Mouse (Mus musculus) cerebellum, postnatal 14 days (tissue): Measurements from ENCODE around the gene Gpc3.

Source experiments
- DNase-seq, 2 experiments: peaks; one replicate each; pipeline ENCODE4 v3.0.0; 2021; ENCODE audit warnings: mixed read lengths in 2 of 2

The Gpc3 gene

DNA sequence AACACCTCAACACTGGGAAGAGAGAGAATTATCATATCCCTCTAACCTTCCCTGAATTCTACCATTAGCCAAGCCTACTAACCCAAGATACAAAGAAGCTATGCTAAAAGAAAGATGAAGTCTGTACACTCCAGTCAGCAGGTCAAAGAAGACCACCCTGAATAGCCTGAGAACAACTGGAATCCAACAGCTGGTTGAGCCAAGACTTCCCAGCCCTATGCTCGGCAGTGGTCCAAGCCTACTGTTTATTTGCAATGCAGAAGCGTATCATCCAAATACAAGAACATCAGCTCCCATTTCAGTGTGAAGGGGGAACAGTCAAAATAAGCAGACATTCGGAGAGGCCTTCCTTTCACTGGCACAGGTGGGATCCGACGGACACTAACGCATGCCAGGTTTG lies 56.3 kb downstream of the Gpc3 start:
- DNase-seq: no peak

DNA sequence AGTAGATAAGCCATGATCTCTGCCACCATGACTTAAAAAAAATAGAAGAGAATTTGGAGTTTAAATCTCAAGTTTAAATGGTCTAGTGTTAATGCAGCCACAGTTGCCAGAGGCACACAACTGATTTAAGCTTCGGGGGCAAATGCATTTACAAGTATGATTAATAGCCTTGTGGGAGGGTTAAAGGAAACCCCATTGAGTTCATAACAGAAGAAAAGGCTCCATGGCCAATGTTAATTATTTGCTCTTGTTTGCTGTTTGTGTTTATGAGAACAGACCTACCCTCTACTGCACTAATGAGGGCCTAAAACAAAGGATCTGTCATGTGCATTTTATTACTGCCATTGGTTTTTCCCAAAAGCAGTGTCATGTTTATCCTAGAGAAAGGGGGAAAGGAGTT lies 62.5 kb downstream of the Gpc3 start:
- DNase-seq: no peak

DNA sequence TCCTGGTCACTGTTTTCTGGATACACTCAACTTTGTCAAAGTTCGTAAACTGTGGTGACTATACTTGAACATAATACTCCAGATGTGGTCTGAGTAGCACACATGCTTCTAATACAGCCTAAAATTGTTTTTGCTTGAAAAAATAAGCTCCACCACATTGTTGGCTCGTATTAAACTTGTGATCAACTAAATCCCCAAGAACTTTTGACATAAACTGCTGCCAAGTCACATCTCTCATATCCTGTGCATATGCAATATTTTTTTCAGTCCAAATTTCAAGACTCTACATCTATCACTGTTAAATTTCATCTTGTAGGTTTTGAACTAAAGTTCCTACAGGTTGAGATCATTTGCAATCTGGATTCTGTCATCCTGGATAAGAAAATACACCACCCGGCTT lies 69.1 kb downstream of the Gpc3 start:
- no peak for DNase-seq

DNA sequence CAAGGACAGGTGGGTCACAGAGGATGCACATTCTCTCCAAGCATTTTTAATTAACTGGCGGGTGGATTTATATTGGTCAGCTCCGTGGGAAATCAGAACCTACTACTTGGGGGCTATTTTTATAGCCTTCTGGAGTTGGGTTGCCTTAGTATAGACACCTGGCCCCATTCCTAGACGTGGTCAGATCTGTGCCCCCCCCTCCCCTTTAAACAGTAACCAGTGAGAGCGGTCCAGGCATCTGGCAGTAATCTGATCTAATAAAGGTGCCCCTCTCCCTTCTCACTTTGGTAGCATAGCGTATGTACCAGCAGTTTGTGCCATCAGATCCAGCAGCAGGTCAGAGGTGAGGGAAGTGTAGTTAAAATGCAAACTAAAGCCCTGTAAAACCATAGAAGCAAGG lies 76.5 kb downstream of the Gpc3 start:
- no peak for DNase-seq

DNA sequence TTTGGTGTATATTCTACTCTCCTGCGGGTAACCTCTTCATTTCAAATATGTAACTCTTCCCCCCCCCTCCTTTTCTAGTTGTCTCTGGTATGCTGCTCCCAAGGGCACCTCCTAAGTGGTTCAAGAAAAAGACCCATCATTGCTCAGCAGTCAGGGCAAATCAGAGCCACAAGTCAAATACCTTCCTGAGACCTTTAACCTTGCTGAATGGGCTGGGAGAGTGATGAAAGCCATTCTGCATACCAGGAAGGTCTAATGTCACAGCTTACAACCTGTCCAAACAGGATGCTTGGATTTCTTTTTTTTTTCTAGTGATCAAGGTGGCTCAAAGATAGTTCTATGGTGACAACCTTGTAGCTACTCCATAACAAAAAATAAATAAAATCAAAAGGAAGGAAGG lies 80.0 kb downstream of the Gpc3 start:
- no peak for DNase-seq

DNA sequence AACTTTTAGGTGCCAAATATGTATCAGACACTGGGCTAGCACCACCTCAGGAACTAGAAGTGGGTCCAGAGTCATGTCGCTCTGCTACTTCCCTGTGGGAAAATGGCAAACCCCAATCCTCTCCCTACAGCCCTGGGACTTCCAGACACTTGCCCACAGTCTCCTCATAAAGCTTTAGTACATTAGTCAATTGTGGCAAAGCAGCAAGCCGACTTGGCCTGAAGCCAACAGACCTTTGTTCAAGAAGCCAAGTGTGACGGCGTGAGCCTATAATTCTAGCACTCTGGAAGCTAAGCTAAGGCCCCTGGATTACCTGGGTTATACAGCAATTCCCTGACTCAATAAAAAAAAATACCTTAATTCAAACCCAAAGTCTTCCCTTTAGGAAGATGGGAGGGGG lies 80.7 kb downstream of the Gpc3 start:
- peak; percentile 4 to 10 for DNase-seq

DNA sequence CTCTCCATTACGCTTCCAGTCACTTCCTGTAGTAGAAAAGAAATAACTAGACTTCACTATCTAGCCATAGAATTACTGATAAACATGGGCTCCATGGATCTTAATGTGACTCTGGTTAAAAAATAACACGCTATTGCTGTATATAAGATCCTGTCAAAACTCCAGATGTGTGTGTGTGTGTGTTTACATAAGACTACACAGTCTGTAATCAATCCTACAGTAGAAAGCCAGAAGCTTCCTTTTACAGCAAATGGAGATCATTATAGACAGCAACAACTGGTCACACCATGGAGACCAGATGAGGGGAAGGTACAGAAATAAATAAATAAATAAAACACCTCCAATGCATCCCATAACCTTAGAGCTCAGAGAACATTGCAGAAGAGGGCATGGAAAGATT lies 81.6 kb downstream of the Gpc3 start:
- DNase-seq: no peak

DNA sequence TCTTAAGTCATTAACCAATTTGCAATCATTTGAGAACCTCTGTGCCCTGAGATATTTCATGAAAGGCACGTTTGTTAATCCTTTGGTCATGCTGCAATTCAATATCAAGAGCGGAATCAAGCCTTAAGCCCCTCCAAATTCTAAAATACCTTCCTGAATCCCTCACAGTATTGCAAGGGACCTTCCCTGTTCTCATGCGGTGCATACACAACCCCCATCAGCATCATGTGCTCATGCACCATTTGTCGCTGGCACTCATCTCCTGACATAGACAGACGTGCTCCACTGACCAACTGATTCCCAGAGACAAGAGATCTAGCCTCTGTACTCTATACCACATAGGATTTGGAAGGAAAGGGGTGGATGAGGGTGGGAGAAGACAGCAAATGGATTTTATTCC lies 87.7 kb downstream of the Gpc3 start:
- no peak for DNase-seq

DNA sequence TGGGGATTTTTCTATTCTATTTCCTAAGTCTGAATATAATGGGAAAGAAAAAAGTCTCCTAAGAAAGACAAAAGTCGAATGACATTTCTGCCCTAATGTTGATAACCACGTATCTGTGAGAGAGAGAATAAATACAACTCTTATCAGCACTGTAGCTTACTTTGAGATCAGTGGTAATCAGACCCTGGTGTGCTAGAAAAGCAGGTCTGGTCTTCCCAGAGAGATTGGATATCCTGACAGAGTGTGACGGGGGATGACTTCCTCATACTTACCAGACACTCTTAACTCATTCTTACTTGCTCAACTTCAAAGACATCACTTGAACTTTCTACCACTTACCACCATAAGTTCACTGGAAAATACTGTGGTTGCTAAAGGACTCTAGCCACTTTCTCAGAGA lies 88.6 kb downstream of the Gpc3 start:
- no peak for DNase-seq

DNA sequence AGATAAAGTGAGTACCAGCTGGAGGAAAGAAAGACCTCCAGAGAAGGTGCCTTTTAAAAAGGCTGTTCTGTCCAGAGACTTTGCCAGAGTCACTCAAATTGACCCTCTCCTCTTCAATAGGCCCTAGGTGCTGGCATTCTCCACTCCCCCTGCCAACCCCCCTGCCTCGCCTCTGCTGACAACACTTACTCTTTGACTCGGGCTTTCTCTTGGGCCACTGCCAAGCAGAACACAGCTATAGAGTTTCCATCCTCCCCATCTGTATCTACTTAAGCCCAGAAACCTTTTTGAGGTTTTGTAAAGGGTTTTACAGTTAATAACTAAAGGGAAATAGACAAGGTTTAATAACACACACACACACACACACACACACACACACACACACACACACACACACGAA lies 99.2 kb downstream of the Gpc3 start:
- peak in 1 of 2 experiments; percentile 5 for DNase-seq

DNA sequence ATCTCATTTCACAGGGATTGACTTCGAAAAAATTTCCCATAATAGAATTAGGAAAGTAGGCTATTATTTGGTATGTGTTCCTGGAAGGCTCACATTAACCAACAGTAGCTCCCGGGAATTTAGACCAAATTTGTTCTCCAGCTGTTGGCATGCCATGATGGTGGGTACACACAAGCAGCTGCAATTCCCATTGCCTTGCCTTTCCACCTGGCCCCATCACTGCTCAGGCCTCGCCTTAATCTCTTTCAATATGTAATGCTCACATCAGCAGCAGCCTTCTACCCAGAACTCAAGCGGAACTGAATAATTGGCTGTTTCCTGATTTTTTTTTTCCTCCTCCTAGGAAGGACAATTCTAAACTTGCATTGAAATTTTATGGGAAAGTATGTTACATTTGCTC lies 102.6 kb downstream of the Gpc3 start:
- no peak for DNase-seq

DNA sequence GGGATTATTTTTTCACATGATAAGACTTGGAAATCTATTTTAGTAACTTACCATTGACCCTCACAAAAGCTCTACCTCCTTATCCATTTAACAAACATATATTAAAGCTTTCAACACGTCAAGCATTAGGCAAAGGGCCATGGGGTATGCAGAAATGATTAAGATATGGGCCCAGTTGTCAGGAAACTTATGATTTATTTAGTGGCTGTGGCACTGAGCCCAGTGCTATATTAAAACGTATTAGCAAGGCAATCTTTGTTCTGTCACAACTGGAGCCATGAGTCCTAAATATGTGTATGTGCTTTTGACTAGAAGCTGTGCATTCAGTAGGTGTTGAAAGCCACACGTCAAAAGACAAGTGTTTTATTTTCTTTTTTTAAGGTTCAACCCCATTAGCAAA lies 109.9 kb downstream of the Gpc3 start:
- no peak for DNase-seq

DNA sequence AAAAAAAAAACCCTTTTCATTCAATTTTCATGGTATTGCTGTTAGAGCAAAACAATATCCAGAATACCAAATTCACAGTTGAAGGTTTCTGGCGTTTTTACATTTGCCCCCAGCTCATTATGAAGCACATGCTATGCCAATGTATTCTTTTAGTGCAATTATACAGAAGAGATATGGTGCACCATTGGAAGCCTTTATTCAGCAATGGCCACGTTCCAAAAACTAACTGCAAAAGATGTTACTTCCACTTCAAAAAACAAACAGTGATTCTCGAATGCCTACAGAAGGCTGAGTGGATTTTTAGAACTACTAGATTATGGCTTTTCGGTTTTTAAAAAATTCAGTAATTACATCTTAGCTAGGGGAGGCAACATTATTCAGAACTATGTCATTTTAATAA lies 124.3 kb downstream of the Gpc3 start:
- DNase-seq: no peak

DNA sequence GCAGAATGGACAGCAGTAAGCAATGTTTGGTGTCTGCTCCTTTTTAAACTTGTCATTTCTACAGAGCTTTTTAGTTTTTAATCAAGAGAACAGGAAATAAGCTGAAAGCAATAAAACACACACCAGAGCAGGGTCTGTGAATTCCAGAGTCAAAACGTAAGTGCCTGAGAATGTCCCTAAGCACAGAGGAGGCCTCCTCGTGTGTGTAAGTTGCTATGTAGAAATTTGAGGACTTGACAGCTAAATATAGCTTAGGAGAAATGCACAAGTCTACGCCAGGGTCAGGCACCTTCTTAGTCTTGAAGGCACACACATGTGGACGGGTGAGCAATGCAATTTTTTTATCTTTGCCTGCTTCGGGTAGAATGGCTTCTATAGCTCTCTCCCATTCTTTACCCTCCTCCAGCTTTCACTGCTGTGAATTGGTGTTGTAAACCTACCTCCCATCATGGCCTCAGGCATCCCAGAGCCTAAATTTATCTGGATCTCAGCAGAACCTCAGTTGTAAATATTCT lies 158.6 kb downstream of the Gpc3 start:
- DNase-seq: no peak

DNA sequence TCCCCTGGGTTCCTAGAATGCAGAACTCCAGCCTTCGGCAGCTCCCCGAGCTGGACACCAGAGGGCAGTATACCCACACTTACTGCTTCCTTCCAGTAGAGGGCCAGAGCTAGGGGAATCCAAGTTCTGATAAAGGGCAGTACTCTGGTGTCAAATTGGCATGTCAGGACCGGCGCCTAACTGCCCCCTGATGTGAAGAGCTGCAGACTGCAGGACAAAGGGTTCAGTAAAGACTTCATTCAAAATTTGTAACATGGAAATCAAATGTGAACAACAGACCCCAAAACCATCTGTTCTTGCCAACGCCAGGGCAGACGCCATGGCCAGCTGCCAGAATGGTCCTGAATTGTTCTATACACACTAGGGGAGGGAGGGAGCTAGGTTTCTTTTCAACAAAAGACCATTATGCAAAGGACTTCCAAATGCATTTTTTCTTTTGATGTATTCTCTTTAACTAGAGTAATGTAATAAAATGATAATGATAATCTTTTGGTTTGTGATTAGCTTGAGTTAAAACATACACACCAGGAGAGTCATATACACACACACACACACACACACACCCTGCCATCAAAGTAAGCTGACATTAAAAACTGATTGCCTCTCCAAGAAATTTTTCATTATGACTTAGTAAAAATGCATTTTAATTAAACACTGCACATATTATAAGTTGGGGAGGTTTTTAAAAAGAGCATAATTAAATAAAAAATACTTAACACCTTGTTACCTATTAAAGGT lies 160.1 kb downstream of the Gpc3 start:
- DNase-seq: peak; percentile 76 to 81

DNA sequence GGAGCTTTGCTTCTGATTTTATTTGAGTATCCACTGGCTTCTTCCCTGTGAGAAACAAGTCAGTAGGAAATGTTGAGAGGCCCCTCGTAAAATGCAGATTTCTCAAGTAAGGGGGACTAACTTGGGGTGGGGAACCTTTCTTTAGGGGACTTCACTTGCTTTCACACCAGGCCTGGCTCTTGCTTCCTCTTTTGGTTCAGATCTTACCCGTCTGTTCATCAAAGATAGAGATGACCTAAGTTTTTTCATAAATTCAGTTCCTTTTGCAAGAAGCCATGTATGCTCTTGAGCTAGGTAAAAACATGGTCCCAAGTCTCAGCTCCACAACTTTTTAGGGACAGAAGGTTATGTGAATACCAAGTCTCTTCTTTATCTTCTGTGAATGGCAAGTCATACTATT lies 164.6 kb downstream of the Gpc3 start:
- DNase-seq: no peak

DNA sequence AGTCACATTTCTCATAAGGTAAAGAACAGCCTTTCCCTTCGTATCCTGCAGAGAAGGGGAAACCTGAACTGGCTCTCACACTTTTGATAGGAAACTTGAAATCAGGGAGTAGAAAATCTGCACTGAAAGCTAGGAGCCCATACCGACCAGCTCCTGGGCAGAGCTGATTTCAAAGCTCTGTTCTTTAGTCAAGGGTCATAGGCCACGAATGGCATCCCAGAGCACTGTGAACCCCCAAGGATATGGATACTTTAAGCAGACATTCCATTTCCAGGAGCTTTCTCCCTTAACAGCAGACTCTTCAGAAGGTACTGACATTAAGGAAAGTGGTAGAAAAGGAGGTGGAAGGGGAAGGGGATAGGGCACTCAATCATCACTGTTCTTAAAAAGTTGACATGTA lies 165.3 kb downstream of the Gpc3 start:
- DNase-seq: no peak

DNA sequence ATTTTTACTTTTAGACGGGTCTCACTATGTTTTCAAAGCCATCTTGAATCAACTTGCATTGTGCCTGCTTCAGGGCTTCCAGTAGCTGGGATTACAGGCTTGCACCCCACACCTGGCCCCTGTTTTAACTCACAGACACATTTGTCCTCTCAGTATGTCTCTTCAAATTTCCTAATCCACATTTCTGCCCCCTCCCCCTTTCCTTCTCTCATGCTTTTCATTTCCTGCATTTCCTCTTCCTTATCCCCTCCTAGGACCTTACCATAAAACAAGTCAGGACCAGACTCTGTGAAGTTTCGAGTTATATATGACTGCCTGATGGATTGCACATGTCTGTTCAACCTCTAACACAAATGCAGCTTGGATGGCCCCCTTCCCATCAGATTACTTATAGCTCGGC lies 167.2 kb downstream of the Gpc3 start:
- no peak for DNase-seq

DNA sequence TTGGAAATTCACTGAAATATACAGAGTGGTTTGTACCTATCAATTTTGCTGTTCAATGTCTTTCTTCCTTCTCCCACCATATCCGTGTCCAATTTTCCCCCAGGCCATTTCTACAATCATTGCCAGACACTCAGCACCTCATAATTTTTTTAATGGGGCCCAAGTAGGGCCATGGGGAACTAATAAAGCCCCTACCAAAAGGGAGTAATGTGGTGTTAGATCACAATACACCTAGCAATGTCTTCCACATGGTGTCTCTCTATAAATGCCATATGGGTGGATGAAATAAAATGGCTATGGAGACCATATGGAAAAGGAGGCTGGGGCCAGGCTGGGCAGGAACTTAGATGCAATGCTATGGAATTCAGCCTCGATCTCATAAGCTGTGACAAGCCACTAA lies 168.8 kb downstream of the Gpc3 start:
- DNase-seq: no peak

DNA sequence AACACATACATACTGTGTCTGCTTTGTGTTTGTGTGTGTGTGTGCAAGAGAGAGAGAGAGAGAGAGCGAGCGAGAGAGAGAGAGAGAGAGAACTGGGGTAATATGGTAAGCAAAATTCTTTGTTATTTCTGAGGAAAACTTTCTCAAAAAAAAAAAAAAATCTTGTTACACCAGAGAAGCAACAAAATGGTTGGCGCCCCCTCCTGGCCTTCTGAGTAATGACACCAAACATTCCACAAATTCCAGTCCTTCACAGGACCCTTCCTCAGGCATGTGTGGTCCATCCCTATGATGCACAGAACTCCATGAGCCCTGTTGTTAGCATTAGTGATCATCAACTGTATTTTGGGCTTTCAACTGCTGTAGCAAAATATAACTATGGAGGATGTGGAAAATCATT lies 172.0 kb downstream of the Gpc3 start:
- DNase-seq: peak in 1 of 2 experiments; percentile 5

DNA sequence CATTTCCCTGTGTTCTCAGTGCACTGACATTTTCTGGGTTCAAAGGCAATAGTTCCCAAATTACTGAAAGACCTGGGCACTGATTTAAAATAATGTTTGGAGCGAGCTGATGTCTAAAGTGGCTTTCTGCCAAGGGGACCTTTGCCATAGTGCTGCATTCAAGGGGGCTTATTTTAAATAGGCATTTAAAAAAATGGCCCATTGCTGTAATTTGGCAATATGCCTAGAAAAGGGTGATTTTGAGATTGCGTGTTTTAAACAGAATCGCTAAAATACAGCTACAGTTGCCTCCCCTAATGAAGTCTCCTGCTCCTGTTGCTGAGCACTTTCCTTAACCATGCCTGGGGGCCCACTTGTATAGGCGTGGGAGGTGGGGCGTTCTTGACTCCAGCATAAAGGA lies 174.3 kb downstream of the Gpc3 start:
- DNase-seq: no peak

DNA sequence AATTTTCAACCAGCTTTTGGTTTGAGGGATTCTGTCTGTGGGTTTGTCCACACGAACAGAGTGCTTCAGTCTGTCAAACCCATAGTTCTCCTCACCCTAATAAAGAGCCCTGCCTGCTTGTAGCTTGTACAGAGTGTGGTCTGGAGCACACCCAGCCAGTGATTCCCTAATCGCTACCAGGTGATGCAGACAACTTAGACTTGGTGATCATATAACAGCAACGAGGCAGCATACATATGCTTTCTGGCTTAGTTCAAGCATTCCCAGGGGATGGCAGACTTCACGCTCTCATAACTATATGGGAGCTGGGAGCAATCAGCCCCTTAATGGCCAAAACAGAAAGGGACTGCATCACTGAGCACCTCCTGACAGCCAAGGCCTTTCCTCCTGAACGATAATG lies 188.1 kb downstream of the Gpc3 start:
- DNase-seq: no peak

DNA sequence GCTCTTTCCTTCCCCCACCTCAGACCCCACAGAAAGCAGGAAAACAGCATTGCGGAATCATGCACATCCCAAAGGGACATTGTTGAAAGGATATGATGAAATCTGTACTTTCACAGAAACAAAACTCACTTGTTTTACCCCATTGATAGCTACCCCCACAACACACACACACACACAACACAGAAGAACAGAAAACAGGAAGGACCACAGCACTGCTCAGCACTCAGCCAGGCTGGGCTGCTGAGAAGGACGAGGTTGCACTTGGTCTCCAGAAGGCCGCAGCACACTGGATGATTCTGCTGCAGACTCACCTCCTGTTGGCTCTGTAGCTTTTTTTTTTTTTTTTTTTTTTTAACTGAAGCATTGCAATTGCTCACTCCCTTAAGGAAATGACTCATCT lies 193.9 kb downstream of the Gpc3 start:
- DNase-seq: no peak

DNA sequence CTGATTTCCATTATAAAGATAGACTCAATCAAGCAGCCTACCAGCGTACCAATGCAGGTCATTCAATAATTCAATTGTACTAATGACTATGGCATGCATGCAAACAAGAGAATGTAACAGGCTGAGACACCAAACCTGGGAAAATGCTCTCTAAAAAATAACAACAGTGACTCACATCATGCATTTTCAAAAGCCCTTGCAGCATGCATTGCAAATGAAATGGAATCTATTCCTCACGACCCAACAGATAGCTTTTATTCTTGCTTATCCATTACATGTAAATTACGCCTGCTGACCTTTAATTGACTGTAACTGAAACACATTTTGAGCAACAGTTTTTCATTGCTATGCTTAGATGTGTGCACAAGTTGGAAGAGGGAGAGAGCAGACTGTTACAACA lies 200.8 kb downstream of the Gpc3 start:
- DNase-seq: no peak

DNA sequence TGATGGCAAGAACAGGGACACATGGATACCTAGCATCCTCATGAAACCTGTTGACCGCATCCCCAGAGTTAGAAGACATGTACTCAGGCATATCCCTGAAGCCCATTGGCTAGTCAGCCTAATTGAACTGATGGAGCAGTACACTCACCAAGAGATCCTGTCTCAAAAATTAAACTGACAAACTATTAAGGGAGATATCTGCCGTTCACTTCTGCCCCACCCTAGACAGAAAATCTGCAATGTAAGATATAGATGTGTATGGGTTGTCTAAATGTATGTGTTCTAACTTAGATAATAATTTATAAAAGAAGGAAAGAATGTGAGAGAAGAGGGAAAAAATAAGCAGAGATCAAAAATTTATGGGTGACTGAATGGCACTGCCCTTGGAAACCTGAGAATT lies 212.6 kb downstream of the Gpc3 start:
- no peak for DNase-seq
